Mouse (Mus musculus): ENCODE measurements around the gene Itk. TPM values are rescaled to one million over a fixed set of nuclear protein-coding genes. Genes with fewer than 3 reads are reported as not detected.

Gene Itk
- polyA plus RNA-seq, 1 experiment, result 1.8 TPM

DNA sequence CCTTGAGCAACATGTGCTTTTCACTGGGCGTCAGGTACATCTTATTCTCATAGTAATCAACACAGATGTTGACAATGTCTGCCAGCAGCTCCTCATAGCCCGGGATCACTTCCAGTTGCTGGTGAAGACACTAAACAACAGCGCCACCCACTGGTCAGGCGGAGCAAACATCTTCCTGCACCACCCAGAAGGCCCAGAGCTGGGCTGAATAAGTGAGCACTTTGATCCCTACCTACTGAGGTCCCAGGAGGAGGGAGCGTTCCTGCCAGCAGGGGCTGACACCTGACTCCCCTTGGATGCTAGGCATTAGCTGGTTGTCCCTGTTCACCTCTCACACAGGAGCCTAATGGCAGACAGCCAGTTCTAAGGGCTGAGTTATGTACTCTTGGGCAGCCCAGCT lies 112.5 kb downstream of the Itk start:
- WGBS, result 49% methylated on average over 5 of the region's 5 CpGs
- no peak overlapping the region for H3K4me3 ChIP-seq (ENCODE audit: insufficient read depth, low read depth, low read length)
- peak; percentile 74 for DNase-seq

DNA sequence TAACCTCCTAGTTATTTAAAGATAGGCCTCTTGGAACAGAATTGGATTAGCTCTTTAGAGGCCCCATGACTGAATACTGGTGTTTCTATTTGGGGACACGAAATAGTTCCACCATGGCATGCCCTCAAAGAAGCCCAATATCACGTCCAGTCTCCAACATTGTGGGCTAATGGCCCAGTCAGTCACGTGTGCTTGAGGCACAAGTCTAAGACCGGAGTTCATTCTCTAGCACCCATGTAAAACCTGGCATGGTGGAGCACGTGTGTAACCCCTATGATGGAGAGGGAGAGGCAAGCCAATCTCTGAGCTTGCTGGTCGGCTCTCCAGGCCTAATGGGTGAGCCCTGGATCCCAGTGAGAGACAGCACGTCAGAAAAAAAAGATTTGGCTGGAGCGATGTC lies 113.1 kb downstream of the Itk start:
- DNase-seq, result peak; percentile 26
- TF ChIP-seq POLR2A (IDR thresholded peaks at IDR 0.05; ENCODE audit: low read depth, low read length), result no peak
- TF ChIP-seq CTCF (conservative IDR thresholded peaks at IDR 0.05; ENCODE audit: insufficient read depth, insufficient read length, low read depth, low read length), result no peak
- Histone ChIP-seq H3K27ac (ENCODE audit: insufficient read depth, low read depth, low read length) (no peak overlapping the region), H3K36me3 (ENCODE audit: control insufficient read depth, insufficient read depth, low read length) (no peaks in the 10 kb centered on the region; the same call in 1 of the 2 replicates), H3K27me3 (replicated peaks; ENCODE audit: control insufficient read depth, insufficient read depth, low read length) (no peaks in the 10 kb centered on the region), H3K4me1 (ENCODE audit: control insufficient read depth, insufficient read depth, low read length) (no peaks in the 10 kb centered on the region), H3K4me3 (ENCODE audit: insufficient read depth, low read depth, low read length) (no peak overlapping the region)
- 77% methylated on average over 8 of the region's 8 CpGs for WGBS

More for the DNA sequence above, 112.5 kb downstream of the Itk start:
- TF ChIP-seq POLR2A (IDR thresholded peaks at IDR 0.05; ENCODE audit: low read depth, low read length), result no peak
- TF ChIP-seq CTCF (conservative IDR thresholded peaks at IDR 0.05; ENCODE audit: insufficient read depth, insufficient read length, low read depth, low read length), result peak; percentile 56
- no peaks in the 10 kb centered on the region for H3K4me1 ChIP-seq (ENCODE audit: control insufficient read depth, insufficient read depth, low read length)
- H3K36me3 ChIP-seq (ENCODE audit: control insufficient read depth, insufficient read depth, low read length), result no peaks in the 10 kb centered on the region; the same call in 1 of the 2 replicates
- H3K27me3 ChIP-seq (replicated peaks; ENCODE audit: control insufficient read depth, insufficient read depth, low read length), result no peaks in the 10 kb centered on the region
- peak overlapping the region; percentile 39 for H3K27ac ChIP-seq (ENCODE audit: insufficient read depth, low read depth, low read length)

DNA sequence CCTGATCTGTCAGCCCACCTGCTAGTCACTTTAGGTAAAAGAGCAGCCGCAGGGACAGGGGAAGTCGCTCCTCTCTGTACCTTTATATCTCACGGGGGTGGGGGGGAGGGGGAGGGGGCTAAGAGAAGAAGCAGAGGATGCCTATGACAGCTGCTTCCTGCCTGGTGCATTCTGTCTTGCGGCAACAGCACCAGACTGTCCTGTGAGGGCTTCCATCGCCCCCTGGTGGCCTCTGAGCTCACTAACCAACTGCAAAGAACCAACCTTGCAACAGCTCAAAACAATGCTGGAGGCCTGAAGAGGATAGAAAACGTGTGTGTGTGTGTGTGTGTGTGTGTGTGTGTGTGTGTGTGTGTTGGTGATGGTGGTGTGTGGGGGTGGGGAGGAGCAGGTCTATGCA lies 114.0 kb downstream of the Itk start:
- Histone ChIP-seq H3K27me3 (replicated peaks; ENCODE audit: control insufficient read depth, insufficient read depth, low read length) (no peaks in the 10 kb centered on the region), H3K4me1 (ENCODE audit: control insufficient read depth, insufficient read depth, low read length) (no peaks in the 10 kb centered on the region), H3K4me3 (ENCODE audit: insufficient read depth, low read depth, low read length) (no peak overlapping the region), H3K36me3 (ENCODE audit: control insufficient read depth, insufficient read depth, low read length) (no peaks in the 10 kb centered on the region; the same call in 1 of the 2 replicates), H3K27ac (ENCODE audit: insufficient read depth, low read depth, low read length) (no peak overlapping the region; the same call in 1 of the 2 replicates)
- peak; percentile 84 for TF ChIP-seq CTCF (conservative IDR thresholded peaks at IDR 0.05; ENCODE audit: insufficient read depth, insufficient read length, low read depth, low read length)
- TF ChIP-seq POLR2A (IDR thresholded peaks at IDR 0.05; ENCODE audit: low read depth, low read length), result no peak
- peak; percentile 79 for DNase-seq
- 16% methylated on average over 6 of the region's 6 CpGs for WGBS

Other genes with a start within 250 kb of the Itk start
- gene Nipal4, start 223.0 kb downstream of the Itk start, polyA plus RNA-seq (2012; rRNA removed), result 0.19 and 0.30 TPM in 2 replicates
- not detected in 2 replicates for gene Fndc9, start 154.0 kb downstream of the Itk start, polyA plus RNA-seq (2012; rRNA removed)
- 68.4 and 71.1 TPM in 2 replicates for gene Cyfip2, start 76.7 kb downstream of the Itk start, polyA plus RNA-seq (2012; rRNA removed)
- gene Fam71b, start 7.0 kb upstream of the Itk start, polyA plus RNA-seq (2012; rRNA removed), result 0.10 and 0.38 TPM in 2 replicates
- gene Med7, start 47.4 kb upstream of the Itk start, polyA plus RNA-seq (2012; rRNA removed), result 15.1 and 16.5 TPM in 2 replicates
- 0.19 and 0.25 TPM in 2 replicates for gene Havcr2, start 65.4 kb upstream of the Itk start, polyA plus RNA-seq (2012; rRNA removed)
- gene Gm12169, start 134.7 kb upstream of the Itk start, polyA plus RNA-seq (2012; rRNA removed), result not detected in 2 replicates
- gene BC053393, start 182.0 kb upstream of the Itk start, polyA plus RNA-seq (2012; rRNA removed), result not detected in 2 replicates
- gene Dppa1, start 239.7 kb upstream of the Itk start, polyA plus RNA-seq (2012; rRNA removed), result not detected in 2 replicates